Mouse (Mus musculus) CH12.LX (cell line): ENCODE results near the gene Slf1. TPM values are rescaled to one million over a fixed set of nuclear protein-coding genes. Genes with fewer than 3 reads are reported as not detected.

Experiments
- DNase-seq: peaks from one replicate; pipeline ENCODE4 v3.0.0-alpha.2; 2013; ENCODE audit errors: extremely low read depth
- H3K27ac ChIP-seq: 2 replicates; pipeline ENCODE4 v1.5.1; 2012; ENCODE audit warnings: low read depth, mild to moderate bottlenecking, control low read depth, moderate library complexity; ENCODE audit not compliant: insufficient read depth
- H3K27me3 ChIP-seq: replicated peaks from 2 replicates; pipeline ENCODE3; 2012; ENCODE audit warnings: inconsistent platforms
- H3K36me3 ChIP-seq, 2 experiments: replicated peaks in 1 of 2; 2 replicates each; pipeline versions ENCODE3 to v1.6.1; 2012; ENCODE audit warnings: inconsistent platforms in 1 of 2, low read length in 1 of 2, mild to moderate bottlenecking in 1 of 2, mixed read lengths in 1 of 2, moderate library complexity in 1 of 2; ENCODE audit not compliant: control insufficient read depth in 1 of 2, insufficient read depth in 1 of 2
- H3K4me1 ChIP-seq, 2 experiments: 2 replicates each; pipeline ENCODE4 v1.6.1; 2012; ENCODE audit warnings: inconsistent platforms in 1 of 2, moderate library complexity in 1 of 2; ENCODE audit not compliant: insufficient read depth in 2 of 2, control insufficient read depth in 1 of 2
- H3K4me2 ChIP-seq: 2 replicates; pipeline ENCODE4 v1.6.1; 2012; ENCODE audit warnings: low read depth, mild to moderate bottlenecking, control low read depth; ENCODE audit not compliant: poor library complexity, insufficient read depth, severe bottlenecking
- H3K4me3 ChIP-seq, 3 experiments: fragments of 150-350 bp in 1 of 3; sonication (generic) in 1 of 3; replicated peaks in 1 of 3; 2 replicates each; pipeline versions ENCODE3 to v1.5.1; 2011 to 2012; ENCODE audit warnings: low read depth in 2 of 3, low read length in 2 of 3, mild to moderate bottlenecking in 2 of 3, moderate library complexity in 2 of 3, control low read depth in 1 of 3, improper control_type of control experiment in 1 of 3, inconsistent platforms in 1 of 3, mixed read lengths in 1 of 3; ENCODE audit not compliant: poor library complexity in 1 of 3
- H3K79me2 ChIP-seq: replicated peaks from 2 replicates; pipeline ENCODE4 v1.6.1; 2012; ENCODE audit warnings: mild to moderate bottlenecking, moderate library complexity; ENCODE audit not compliant: control insufficient read depth, poor library complexity, insufficient read depth, severe bottlenecking; ENCODE audit errors: extremely low read depth
- H3K9ac ChIP-seq: 2 replicates; pipeline ENCODE4 v1.6.1; 2012; ENCODE audit warnings: low read depth, mild to moderate bottlenecking, control low read depth, moderate library complexity; ENCODE audit not compliant: insufficient read depth
- H3K9me3 ChIP-seq: replicated peaks from 2 replicates; pipeline ENCODE3; 2012; ENCODE audit warnings: low read length, inconsistent platforms, mixed read lengths
- BHLHE40 ChIP-seq: IDR thresholded peaks from 2 replicates; pipeline ENCODE4 v1.6.1; 2011; ENCODE audit warnings: mild to moderate bottlenecking, low read depth, low read length, improper control_type of control experiment
- CHD1 ChIP-seq: IDR thresholded peaks from 2 replicates; pipeline ENCODE4 v1.6.1; 2012; ENCODE audit warnings: low read depth, low read length, improper control_type of control experiment, inconsistent platforms
- CHD2 ChIP-seq: IDR thresholded peaks from 2 replicates; pipeline ENCODE4 v1.6.1; 2011; ENCODE audit warnings: low read length, improper control_type of control experiment
- CTCF ChIP-seq, 2 experiments: IDR thresholded peaks in 1 of 2; conservative IDR thresholded peaks in 1 of 2; 2 replicates each; pipeline ENCODE4 v1.5.1; 2011 to 2012; ENCODE audit warnings: low read depth in 2 of 2, low read length in 2 of 2, improper control_type of control experiment in 1 of 2, inconsistent platforms in 1 of 2, mild to moderate bottlenecking in 1 of 2, moderate library complexity in 1 of 2
- E2F4 ChIP-seq: IDR thresholded peaks from 2 replicates; pipeline ENCODE4 v1.6.1; 2011; ENCODE audit warnings: low read depth, low read length, improper control_type of control experiment; ENCODE audit not compliant: insufficient replicate concordance
- ELF1 ChIP-seq: IDR thresholded peaks from 2 replicates; pipeline ENCODE4 v1.6.1; 2014; ENCODE audit warnings: low read depth, mild to moderate bottlenecking, inconsistent platforms, low read length, improper control_type of control experiment
- EP300 ChIP-seq: IDR thresholded peaks from 2 replicates; pipeline ENCODE4 v1.6.1; 2011; ENCODE audit warnings: low read length, improper control_type of control experiment
- GABPA ChIP-seq: IDR thresholded peaks from 2 replicates; pipeline ENCODE4 v1.6.1; 2012; ENCODE audit warnings: low read depth, low read length, improper control_type of control experiment, inconsistent platforms; ENCODE audit not compliant: insufficient replicate concordance
- HCFC1 ChIP-seq: IDR thresholded peaks from 2 replicates; pipeline ENCODE4 v1.6.1; 2012; ENCODE audit warnings: low read depth, mild to moderate bottlenecking, inconsistent platforms, low read length, improper control_type of control experiment
- JUN ChIP-seq: IDR thresholded peaks from 2 replicates; pipeline ENCODE4 v1.6.1; 2011; ENCODE audit warnings: low read depth, mild to moderate bottlenecking, low read length, improper control_type of control experiment, moderate library complexity; ENCODE audit not compliant: insufficient read depth
- JUND ChIP-seq: conservative IDR thresholded peaks from 2 replicates; pipeline ENCODE4 v1.6.1; 2011; ENCODE audit warnings: low read depth, low read length, improper control_type of control experiment
- KAT2A ChIP-seq: IDR thresholded peaks from 2 replicates; pipeline ENCODE4 v1.6.1; 2012; ENCODE audit warnings: low read length, improper control_type of control experiment, inconsistent platforms; ENCODE audit not compliant: insufficient replicate concordance
- MAFK ChIP-seq: IDR thresholded peaks from 2 replicates; pipeline ENCODE4 v1.6.1; 2011; ENCODE audit warnings: low read length, improper control_type of control experiment; ENCODE audit not compliant: insufficient replicate concordance
- MEF2A ChIP-seq: IDR thresholded peaks from 2 replicates; pipeline ENCODE4 v1.6.1; 2014; ENCODE audit warnings: low read depth, mild to moderate bottlenecking, inconsistent platforms, low read length, improper control_type of control experiment, borderline replicate concordance
- MXI1 ChIP-seq: IDR thresholded peaks from 2 replicates; pipeline ENCODE4 v1.6.1; 2011; ENCODE audit warnings: mild to moderate bottlenecking, low read depth, low read length, improper control_type of control experiment
- MYC ChIP-seq: IDR thresholded peaks from 2 replicates; pipeline ENCODE4 v1.6.1; 2011; ENCODE audit warnings: low read depth, mild to moderate bottlenecking, improper control_type of control experiment, low read length
- NELFE ChIP-seq: IDR thresholded peaks from 2 replicates; pipeline ENCODE4 v1.6.1; 2011; ENCODE audit warnings: low read depth, low read length, improper control_type of control experiment
- PAX5 ChIP-seq: IDR thresholded peaks from 2 replicates; pipeline ENCODE4 v1.6.1; 2012; ENCODE audit warnings: low read length, inconsistent platforms, mixed read lengths
- POLR2AphosphoS2 ChIP-seq: IDR thresholded peaks from 2 replicates; pipeline ENCODE4 v1.6.1; 2011; ENCODE audit warnings: low read depth, low read length, improper control_type of control experiment
- RAD21 ChIP-seq: IDR thresholded peaks from 2 replicates; pipeline ENCODE4 v1.6.1; 2011; ENCODE audit warnings: low read depth, mild to moderate bottlenecking, low read length, improper control_type of control experiment, moderate library complexity
- SIN3A ChIP-seq: IDR thresholded peaks from 2 replicates; pipeline ENCODE4 v1.6.1; 2012; ENCODE audit warnings: low read length, improper control_type of control experiment, inconsistent platforms
- TBP ChIP-seq: conservative IDR thresholded peaks from 2 replicates; pipeline ENCODE4 v1.6.1; 2011; ENCODE audit warnings: low read depth, low read length, improper control_type of control experiment
- TCF12 ChIP-seq: IDR thresholded peaks from 2 replicates; pipeline ENCODE4 v1.6.1; 2014; ENCODE audit warnings: low read depth, mild to moderate bottlenecking, inconsistent platforms, low read length, improper control_type of control experiment
- USF1 ChIP-seq: IDR thresholded peaks from 2 replicates; pipeline ENCODE4 v1.6.1; 2014; ENCODE audit warnings: low read depth, mild to moderate bottlenecking, inconsistent platforms, low read length, improper control_type of control experiment
- USF2 ChIP-seq: conservative IDR thresholded peaks from 2 replicates; pipeline ENCODE4 v1.6.1; 2011; ENCODE audit warnings: low read depth, low read length, improper control_type of control experiment
- ZKSCAN1 ChIP-seq: IDR thresholded peaks from 2 replicates; pipeline ENCODE4 v1.6.1; 2012; ENCODE audit warnings: low read depth, inconsistent platforms, low read length, improper control_type of control experiment, borderline replicate concordance
- ZMIZ1 ChIP-seq: IDR thresholded peaks from 2 replicates; pipeline ENCODE4 v1.6.1; 2012; ENCODE audit warnings: low read depth, mild to moderate bottlenecking, inconsistent platforms, low read length, improper control_type of control experiment
- ZNF384 ChIP-seq: IDR thresholded peaks from 2 replicates; pipeline ENCODE4 v1.6.1; 2012; ENCODE audit warnings: low read depth, low read length, improper control_type of control experiment, inconsistent platforms
- dilution Hi-C: fragments of 300-500 bp; cut with MboI; formaldehyde crosslinking; loops from 2 replicates; pipeline ENCODE4 v1.14.3; 2020; ENCODE audit warnings: low sequenced_read_pairs; ENCODE audit not compliant: extremely low pct_unique_long_range_greater_than_20kb, extremely low pct_ligation_motif_present
- in situ Hi-C: fragments of 300-500 bp; cut with MboI; formaldehyde crosslinking; loops from 3 replicates; pipeline ENCODE4 v1.14.3; 2019; ENCODE audit warnings: low sequenced_read_pairs, low pct_ligation_motif_present, low pct_unique_long_range_greater_than_20kb, mixed read lengths
- polyA plus RNA-seq: library from polyadenylated mRNA; unstranded; fragments of >175 nt; gene quantifications from 2 replicates; pipeline ENCODE4 v1.2.1, GENCODE M21; 2012; ENCODE audit warnings: low read depth; ENCODE audit not compliant: insufficient read length
- total RNA-seq, 2 experiments: library from RNA; depleted of rRNA; stranded (reverse); fragments of 300-350 nt in 1 of 2; fragments of >200 nt in 1 of 2; gene quantifications; 2 replicates each; pipeline ENCODE4 v1.2.3; 2012 to 2014

Gene Slf1
- total and polyA plus RNA-seq, 3 experiments, result 24.1 to 52.2 (median 25.4) TPM

- TF ChIP-seq HCFC1 (peak; percentile 31; the same call in 1 of the 2 replicates), TBP (peak; percentile 75; the same call in 1 of the 2 replicates), USF1 (no peak), KAT2A (no peak), ZNF384 (0 out of 2 replicates have a peak, but pooled peaks have one; percentile 18), ZKSCAN1 (no peak), USF2 (no peak), GABPA (no peak), ZMIZ1 (no peak), PAX5 (no peak), BHLHE40 (peak; percentile 77), MAFK (peak; percentile 89), TCF12 (peak; percentile 86)
Observed at GRCm38 (mm10) chr13:77140890-77141289, 5.6 kb upstream of the Slf1 start (continued).

DNA sequence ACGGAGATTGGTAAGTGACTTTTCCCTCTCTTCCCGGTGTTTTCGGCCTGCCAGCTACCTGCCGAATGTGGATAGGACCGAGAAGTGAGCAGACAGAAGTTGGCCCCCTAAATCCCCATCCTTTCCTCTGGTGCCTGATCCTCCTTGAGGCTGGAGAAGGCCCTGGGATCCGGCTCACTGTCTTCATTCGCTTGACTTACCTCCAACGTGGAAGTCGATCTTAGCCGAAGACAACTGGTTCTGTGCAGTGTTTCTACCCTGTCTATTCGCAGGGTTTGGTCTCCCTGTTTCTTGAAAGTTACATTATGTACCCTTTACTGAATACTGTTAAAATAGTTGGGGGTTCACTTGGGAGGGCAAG, 328 bp upstream of the Slf1 start:
- Histone ChIP-seq H3K4me2 (peak overlapping the region; percentile 41; the same call in 1 of the 2 replicates), H3K4me1 (peaks cover 0 to 37% of the 10 kb centered on the region in 2 experiments; a peak in 2 of 4 replicates), H3K9me3 (no peaks in the 10 kb centered on the region), H3K27me3 (no peaks in the 10 kb centered on the region), H3K36me3 (peaks cover 3 to 4% of the 10 kb centered on the region in 2 experiments), H3K27ac (peak overlapping the region; percentile 62), H3K79me2 (peaks cover 38% of the 10 kb centered on the region), H3K4me3 (peak overlapping the region; percentile 82 to 88 (median 87)), H3K9ac (peak overlapping the region; percentile 67)
- dilution Hi-C loops, result no loop called here
- in situ Hi-C loops, result loop anchor here (10.0 kb wide), 1 partner anchor 79 kb away; no protein-coding TSS in a partner anchor
- TF ChIP-seq CHD1, result 0 out of 2 replicates have a peak, but pooled peaks have one; percentile 8
- no peak for TF ChIP-seq HCFC1
- TF ChIP-seq EP300, result no peak
- peak; percentile 44; the same call in 1 of the 2 replicates for TF ChIP-seq MYC
- TF ChIP-seq TBP, result no peak; the same call in 1 of the 2 replicates
- no peak; the same call in 1 of the 2 replicates for TF ChIP-seq SIN3A
- no peak for TF ChIP-seq CHD2
- no peak for TF ChIP-seq ZMIZ1
- no peak for DNase-seq

DNA sequence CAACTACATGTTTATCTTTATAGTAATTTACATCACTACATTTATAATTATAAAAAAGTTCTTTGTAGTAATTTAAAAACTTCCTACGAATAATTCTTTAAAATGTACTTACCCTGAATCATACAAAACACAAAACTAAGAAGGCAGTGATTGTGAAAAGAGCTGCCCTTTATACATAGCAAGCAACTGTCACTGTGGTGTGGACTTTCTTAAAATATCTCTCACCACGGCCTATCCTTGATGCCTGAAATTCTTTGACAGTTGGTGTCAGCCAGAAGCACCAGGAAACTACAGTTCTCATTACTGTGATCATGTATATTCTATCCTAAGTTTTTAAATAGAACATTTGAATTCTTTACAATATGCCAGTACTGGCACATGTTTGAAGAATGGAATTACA, 4.1 kb downstream of the Slf1 start:
- DNase-seq, result no peak
- Histone ChIP-seq H3K36me3 (no peaks in the 10 kb centered on the region), H3K9me3 (no peaks in the 10 kb centered on the region), H3K4me3 (no peak overlapping the region), H3K4me1 (peaks cover 0 to 31% of the 10 kb centered on the region in 2 experiments; a peak in 2 of 4 replicates), H3K9ac (no peak overlapping the region), H3K27ac (no peak overlapping the region), H3K79me2 (peaks cover 28% of the 10 kb centered on the region), H3K27me3 (no peaks in the 10 kb centered on the region), H3K4me2 (no peak overlapping the region)
- in situ Hi-C loops (loop anchor here (10.0 kb wide), 1 partner anchor 84 kb away; no protein-coding TSS in a partner anchor), dilution Hi-C loops (no loop called here)
- no peak for TF ChIP-seq CTCF (conservative IDR thresholded peaks at IDR 0.05 in 1 of 2, IDR thresholded peaks at IDR 0.05 in 1 of 2; ENCODE audit: low read depth in 2 of 2, low read length in 2 of 2)
- no peak for TF ChIP-seq MXI1
- TF ChIP-seq ZKSCAN1, result no peak
- no peak for TF ChIP-seq KAT2A
- TF ChIP-seq MAFK, result no peak
- TF ChIP-seq NELFE, result no peak
- TF ChIP-seq ELF1, result no peak
- TF ChIP-seq BHLHE40, result no peak
- TF ChIP-seq JUND, result no peak
- no peak for TF ChIP-seq ZMIZ1
- TF ChIP-seq PAX5, result no peak
- TF ChIP-seq EP300, result no peak
- no peak for TF ChIP-seq E2F4
- TF ChIP-seq JUN, result no peak
- no peak; the same call in 1 of the 2 replicates for TF ChIP-seq CHD1
- TF ChIP-seq POLR2AphosphoS2, result no peak
- no peak for TF ChIP-seq RAD21
- TF ChIP-seq MYC, result no peak
- no peak for TF ChIP-seq MEF2A
- no peak for TF ChIP-seq USF1
